Mouse (Mus musculus) ES-Bruce4 (cell line): Measurements from ENCODE around the gene Mrln.

Source experiments
- CTCF ChIP-seq: IDR thresholded peaks from one replicate; pipeline ENCODE4 v1.8.1; 2011; ENCODE audit warnings: low read depth, low read length
- POLR2A ChIP-seq: IDR thresholded peaks from one replicate; pipeline ENCODE4 v1.8.1; 2011; ENCODE audit warnings: low read length; ENCODE audit not compliant: insufficient read depth

GRCm38 (mm10) chr10:70161504-70161903, 43.0 kb upstream of the Mrln start:
- TF ChIP-seq CTCF (no peak), POLR2A (no peak)
